Mouse (Mus musculus) hindbrain, embryonic 16.5 days (tissue): ENCODE data around the gene Plau. TPM values are rescaled to one million over a fixed set of nuclear protein-coding genes. Genes with fewer than 3 reads are reported as not detected.
A peak's percentile ranks its signal among the peaks of the same experiment; 100 is the strongest.

ENCODE experiments used
- ATAC-seq: fragments of 200-750 bp; cut with Nextera tagmentation; 2 replicates; pipeline ENCODE4 v1.8.0; 2017; ENCODE audit warnings: moderate TSS enrichment, moderate library complexity
- H3K27ac ChIP-seq: fragments of 300-500 bp; sonication (generic); 2 replicates; pipeline ENCODE4 v1.5.1; 2014; ENCODE audit warnings: low read depth, mild to moderate bottlenecking, control low read depth, low read length, moderate library complexity
- H3K27me3 ChIP-seq: fragments of 300-500 bp; sonication (generic); replicated peaks from 2 replicates; pipeline ENCODE4 v1.6.1; 2014; ENCODE audit warnings: low read length; ENCODE audit not compliant: control insufficient read depth, insufficient read depth
- H3K36me3 ChIP-seq: fragments of 300-500 bp; sonication (generic); 2 replicates; pipeline ENCODE4 v1.6.1; 2014; ENCODE audit warnings: mild to moderate bottlenecking, low read length, moderate library complexity, mixed read lengths; ENCODE audit not compliant: control insufficient read depth, insufficient read depth
- H3K4me1 ChIP-seq: fragments of 300-500 bp; sonication (generic); 2 replicates; pipeline ENCODE4 v1.6.1; 2014; ENCODE audit warnings: low read depth, low read length; ENCODE audit not compliant: control insufficient read depth, insufficient read depth
- H3K4me2 ChIP-seq: fragments of 300-500 bp; sonication (generic); 2 replicates; pipeline ENCODE4 v1.6.1; 2014; ENCODE audit warnings: mild to moderate bottlenecking, low read length, control low read depth, moderate library complexity
- H3K4me3 ChIP-seq: fragments of 300-500 bp; sonication (generic); 2 replicates; pipeline ENCODE4 v1.5.1; 2014; ENCODE audit warnings: mild to moderate bottlenecking, low read length, control low read depth, moderate library complexity
- H3K9ac ChIP-seq: fragments of 300-500 bp; sonication (generic); 2 replicates; pipeline ENCODE4 v1.6.1; 2014; ENCODE audit warnings: low read depth, mild to moderate bottlenecking, control low read depth, low read length, moderate library complexity
- H3K9me3 ChIP-seq: fragments of 300-500 bp; sonication (generic); 2 replicates; pipeline ENCODE4 v1.6.1; 2014; ENCODE audit warnings: mild to moderate bottlenecking, low read length, moderate library complexity; ENCODE audit not compliant: control insufficient read depth
- WGBS: fragments of 180-500 bp; shearing (Covaris S2); extraction: QIAGEN DNeasy Blood & Tissue Kit; methylation state at CpG from one replicate; pipeline ENCODE4 v1.1.7; 2014; 5-methylcytosine and 5-hydroxymethylcytosine counted together
- polyA plus RNA-seq: library from polyadenylated mRNA; unstranded; fragments of >200 nt; fragmentation: Nextera tagmentation; extraction: Ambion mirVana; gene quantifications from 2 replicates; pipeline ENCODE4 v1.2.1, GENCODE M21; 2015

Plau gene
- 0.17 and 0.56 TPM in 2 replicates for polyA plus RNA-seq

DNA sequence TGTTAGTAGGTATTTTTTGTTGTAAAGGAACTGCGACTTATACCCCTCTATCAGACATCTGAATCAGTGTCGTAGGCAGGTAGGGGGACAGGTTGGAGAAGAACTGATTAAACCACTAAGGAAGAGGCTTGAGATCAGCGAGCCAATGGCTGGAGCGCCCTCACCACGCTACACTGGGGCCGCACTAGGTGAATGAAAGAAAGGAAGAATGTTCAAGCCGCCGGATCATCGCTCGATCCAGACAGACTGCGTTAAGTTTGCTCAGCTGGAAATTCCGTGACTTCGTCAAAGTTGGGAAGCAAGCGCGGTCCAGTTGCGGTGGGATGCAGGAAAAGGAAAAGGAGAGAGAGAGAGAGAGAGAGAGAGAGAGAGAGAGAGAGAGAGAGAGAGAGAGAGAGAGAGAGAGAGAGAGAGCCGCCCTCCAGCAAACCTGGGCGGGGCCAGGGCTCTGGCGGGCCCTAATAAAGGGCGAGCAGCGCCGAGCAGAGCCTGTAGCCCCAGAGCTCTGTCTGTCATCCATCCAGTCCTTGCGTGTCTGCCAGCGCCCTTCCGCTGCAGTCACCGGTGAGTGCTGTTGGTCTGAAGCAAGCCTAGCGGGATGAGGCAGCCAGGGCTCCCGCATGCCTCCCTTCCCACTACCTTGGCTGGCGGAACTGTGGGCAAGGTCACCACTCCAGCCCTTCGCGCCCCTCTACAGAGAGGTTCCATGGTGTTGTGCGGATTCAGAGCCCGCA lies at the start of gene Plau:
Plau (plus strand) TSS at position 490 of the 734 bp plus-strand sequence.
- Histone ChIP-seq H3K4me3 (peak within 1 kb of the TSS; percentile 45), H3K27me3 (no peaks in the 10 kb centered on the region), H3K9ac (peak within 1 kb of the TSS; percentile 55), H3K4me2 (peak within 1 kb of the TSS; percentile 82), H3K9me3 (no peaks in the 10 kb centered on the region), H3K4me1 (peaks cover 3% of the 10 kb centered on the region; the same call in 1 of the 2 replicates), H3K36me3 (no peaks in the 10 kb centered on the region), H3K27ac (no peak within 1 kb of the TSS)
- peak; percentile 91 for ATAC-seq
- under 1% methylated on average over 30 of the region's 33 CpGs for WGBS

DNA sequence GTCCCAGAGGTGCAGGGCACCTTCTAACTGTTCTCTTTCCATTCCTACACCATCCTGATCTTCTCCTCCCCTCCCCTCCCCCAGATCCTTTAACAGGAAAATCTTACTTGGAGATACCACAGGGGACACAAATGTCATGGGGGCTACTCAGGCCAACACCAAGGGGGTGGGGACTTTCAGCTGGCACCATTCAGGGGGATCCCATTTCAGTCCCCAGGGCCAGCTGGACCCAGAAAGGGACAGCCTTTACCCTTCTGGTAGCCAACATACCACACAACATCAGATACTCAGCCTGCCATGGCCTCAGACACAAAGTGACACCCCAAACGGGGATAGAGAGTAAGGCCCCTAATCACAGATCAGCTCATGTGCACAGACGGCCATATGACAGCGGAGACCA lies 48.3 kb upstream of the Plau start:
- no peak overlapping the region for H3K27ac ChIP-seq
- peaks cover 8% of the 10 kb centered on the region; the same call in 1 of the 2 replicates for H3K36me3 ChIP-seq
- 83% methylated on average over 3 of the region's 3 CpGs for WGBS
- ATAC-seq = no peak
- H3K9me3 ChIP-seq = no peaks in the 10 kb centered on the region
- H3K4me2 ChIP-seq = no peak overlapping the region
- H3K4me3 ChIP-seq = no peak overlapping the region
- peaks cover 15% of the 10 kb centered on the region for H3K4me1 ChIP-seq
- H3K9ac ChIP-seq = no peak overlapping the region
- H3K27me3 ChIP-seq = no peaks in the 10 kb centered on the region

DNA sequence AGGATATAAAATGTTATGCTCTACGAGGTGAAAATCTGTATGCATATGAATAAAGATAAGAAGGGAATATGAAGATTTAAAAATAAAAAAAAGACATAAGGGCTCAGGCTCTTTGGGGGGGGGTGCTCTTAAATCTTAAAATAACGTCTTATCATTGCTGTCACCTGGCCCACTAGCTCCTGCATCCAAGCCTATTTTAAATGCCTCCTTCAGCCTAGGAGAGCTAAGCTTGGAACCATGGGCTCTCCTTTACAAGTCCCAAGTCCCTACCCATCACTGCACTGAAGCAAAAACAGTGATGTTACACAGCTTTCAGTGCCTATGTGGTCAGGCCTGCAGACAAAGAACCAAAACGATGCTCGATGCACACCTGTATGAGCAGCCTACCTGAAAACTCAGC lies 46.9 kb upstream of the Plau start:
- no peak for ATAC-seq
- Histone ChIP-seq H3K4me1 (peaks cover 18% of the 10 kb centered on the region), H3K27me3 (no peaks in the 10 kb centered on the region), H3K4me2 (no peak overlapping the region), H3K9me3 (no peaks in the 10 kb centered on the region), H3K4me3 (no peak overlapping the region), H3K27ac (no peak overlapping the region), H3K9ac (no peak overlapping the region), H3K36me3 (peaks cover 8% of the 10 kb centered on the region; the same call in 1 of the 2 replicates)
- WGBS = 95% methylated on average over 4 of the region's 4 CpGs

DNA sequence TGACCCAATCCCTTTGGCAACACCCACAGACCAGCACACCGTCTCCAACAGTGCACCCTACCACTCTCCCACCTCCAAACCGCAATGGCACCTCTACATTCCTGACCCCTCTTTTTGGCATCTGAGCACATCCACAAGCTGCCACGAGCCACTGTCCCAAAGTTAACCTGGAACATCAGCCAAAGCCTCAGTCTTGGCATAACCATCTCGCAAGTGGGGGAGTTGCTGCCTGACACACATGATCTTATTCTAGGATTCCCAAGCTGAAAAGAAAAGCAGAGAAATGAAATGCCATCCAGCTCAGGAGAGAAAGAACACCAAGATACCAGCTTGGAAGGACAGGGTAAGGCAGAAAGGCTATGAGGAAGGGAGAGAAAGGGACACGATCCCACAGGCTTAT lies 46.0 kb upstream of the Plau start:
- Histone ChIP-seq H3K36me3 (0 out of 2 replicates have a peak, but pooled peaks cover 6% of the 10 kb centered on the region), H3K4me1 (peaks cover 19% of the 10 kb centered on the region), H3K27ac (no peak overlapping the region), H3K4me3 (no peak overlapping the region), H3K9me3 (no peaks in the 10 kb centered on the region), H3K9ac (no peak overlapping the region), H3K4me2 (no peak overlapping the region), H3K27me3 (no peaks in the 10 kb centered on the region)
- over 99% methylated on average over 5 of the region's 5 CpGs for WGBS
- no peak for ATAC-seq

DNA sequence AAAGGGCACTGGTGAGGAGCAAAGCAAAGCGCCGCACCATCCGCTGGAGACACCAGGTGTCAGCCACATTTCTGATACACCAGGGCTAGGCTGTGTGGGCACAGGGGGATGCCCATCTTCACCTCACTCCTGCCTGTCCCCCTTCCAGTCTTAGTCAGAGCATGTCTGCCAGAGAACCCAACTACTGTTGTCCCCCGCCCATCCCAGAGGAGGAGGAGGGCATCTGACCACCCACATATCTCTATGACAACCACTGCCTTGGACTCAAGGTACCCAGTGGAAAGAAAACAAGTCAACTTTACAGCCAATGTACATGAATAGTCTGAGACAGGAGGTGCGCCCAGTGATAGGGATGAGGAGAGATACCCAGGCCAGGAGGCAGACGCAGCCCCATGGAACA lies 45.5 kb upstream of the Plau start:
- H3K27ac ChIP-seq = no peak overlapping the region
- H3K27me3 ChIP-seq = no peaks in the 10 kb centered on the region
- no peak overlapping the region for H3K9ac ChIP-seq
- H3K4me1 ChIP-seq = peaks cover 22% of the 10 kb centered on the region
- 0 out of 2 replicates have a peak, but pooled peaks cover 6% of the 10 kb centered on the region for H3K36me3 ChIP-seq
- WGBS = 89% methylated on average over 6 of the region's 6 CpGs
- H3K9me3 ChIP-seq = no peaks in the 10 kb centered on the region
- no peak overlapping the region for H3K4me2 ChIP-seq
- no peak for ATAC-seq
- no peak overlapping the region for H3K4me3 ChIP-seq

DNA sequence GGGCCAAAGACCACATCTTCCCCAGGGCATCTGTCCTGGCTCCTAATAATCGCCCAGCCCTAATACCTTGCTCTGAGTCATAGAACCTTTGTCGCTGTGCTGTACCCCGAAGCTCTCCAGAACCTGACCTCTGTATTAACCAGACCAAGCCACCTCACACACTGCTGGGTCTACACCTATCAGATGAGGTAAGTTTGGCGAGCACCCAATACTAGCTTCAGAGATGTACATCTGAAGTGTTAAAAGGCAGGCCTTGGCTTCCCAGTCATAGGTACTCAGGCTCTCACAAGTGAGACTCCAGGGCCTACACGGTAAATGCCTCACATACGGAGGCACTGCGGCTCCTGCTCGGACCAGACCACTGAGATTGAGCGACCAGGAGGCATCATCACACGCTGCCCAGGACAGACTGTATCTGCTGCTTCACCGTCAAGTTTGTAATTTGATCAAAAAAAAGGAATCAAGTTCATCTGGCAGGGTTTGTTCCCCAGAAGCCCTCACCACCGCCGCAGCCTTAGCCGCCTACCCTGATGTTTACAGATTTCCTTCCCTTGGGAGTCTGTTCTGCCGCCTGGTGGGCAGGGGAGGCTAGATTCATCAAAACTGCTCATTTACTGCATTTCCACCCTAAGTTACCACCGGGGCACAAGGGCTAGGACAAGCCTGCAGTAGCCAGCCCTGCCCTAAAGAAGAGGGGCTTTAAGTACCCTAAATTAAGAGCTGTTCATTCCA lies 44.8 kb upstream of the Plau start:
- WGBS = 78% methylated on average over 16 of the region's 16 CpGs
- Histone ChIP-seq H3K4me3 (peak overlapping the region; percentile 6; the same call in 1 of the 2 replicates), H3K4me2 (peak overlapping the region; percentile 79), H3K27ac (no peak overlapping the region), H3K36me3 (0 out of 2 replicates have a peak, but pooled peaks cover 6% of the 10 kb centered on the region), H3K4me1 (peaks cover 22% of the 10 kb centered on the region), H3K9ac (no peak overlapping the region), H3K27me3 (no peaks in the 10 kb centered on the region), H3K9me3 (no peaks in the 10 kb centered on the region)
- ATAC-seq = no peak

DNA sequence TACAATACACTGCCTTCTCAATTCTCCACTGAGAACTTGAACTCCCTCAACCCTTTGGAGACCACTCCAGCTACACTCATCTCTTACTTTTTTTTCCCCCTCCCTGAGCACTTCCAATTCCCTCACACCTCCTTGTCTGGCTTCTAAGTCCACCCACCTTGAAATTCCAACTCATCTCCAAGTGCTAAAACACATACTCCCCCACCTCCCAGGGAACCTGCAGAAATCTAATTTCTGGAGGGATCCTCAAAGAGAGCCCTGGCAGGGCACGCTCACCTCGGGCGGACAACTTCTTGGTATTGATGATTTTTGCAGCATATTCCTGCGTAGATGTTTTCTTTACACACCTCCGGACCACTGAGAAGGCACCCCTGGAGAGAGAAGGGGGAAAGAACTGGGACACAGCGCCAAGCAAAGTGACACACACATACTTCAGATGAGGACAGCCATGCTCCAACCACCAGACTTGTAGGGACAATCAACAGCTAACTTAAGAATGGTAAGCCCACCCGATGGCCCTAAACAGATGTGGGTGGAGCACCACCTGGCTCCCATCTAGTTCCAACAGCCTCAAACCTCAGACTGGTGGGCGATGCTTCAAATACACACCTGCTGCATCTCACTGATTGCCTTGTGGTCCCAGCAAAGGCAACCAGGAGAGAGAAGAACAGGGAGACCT lies 44.1 kb upstream of the Plau start:
- no peaks in the 10 kb centered on the region for H3K9me3 ChIP-seq
- H3K4me3 ChIP-seq = peak overlapping the region; percentile 80
- peak overlapping the region; percentile 79 for H3K4me2 ChIP-seq
- 0 out of 2 replicates have a peak, but pooled peaks cover 6% of the 10 kb centered on the region for H3K36me3 ChIP-seq
- 66% methylated on average over 8 of the region's 8 CpGs for WGBS
- ATAC-seq = no peak
- peak overlapping the region; percentile 86 for H3K9ac ChIP-seq
- H3K27ac ChIP-seq = no peak overlapping the region; the same call in 1 of the 2 replicates
- H3K4me1 ChIP-seq = peaks cover 22% of the 10 kb centered on the region
- no peaks in the 10 kb centered on the region for H3K27me3 ChIP-seq

DNA sequence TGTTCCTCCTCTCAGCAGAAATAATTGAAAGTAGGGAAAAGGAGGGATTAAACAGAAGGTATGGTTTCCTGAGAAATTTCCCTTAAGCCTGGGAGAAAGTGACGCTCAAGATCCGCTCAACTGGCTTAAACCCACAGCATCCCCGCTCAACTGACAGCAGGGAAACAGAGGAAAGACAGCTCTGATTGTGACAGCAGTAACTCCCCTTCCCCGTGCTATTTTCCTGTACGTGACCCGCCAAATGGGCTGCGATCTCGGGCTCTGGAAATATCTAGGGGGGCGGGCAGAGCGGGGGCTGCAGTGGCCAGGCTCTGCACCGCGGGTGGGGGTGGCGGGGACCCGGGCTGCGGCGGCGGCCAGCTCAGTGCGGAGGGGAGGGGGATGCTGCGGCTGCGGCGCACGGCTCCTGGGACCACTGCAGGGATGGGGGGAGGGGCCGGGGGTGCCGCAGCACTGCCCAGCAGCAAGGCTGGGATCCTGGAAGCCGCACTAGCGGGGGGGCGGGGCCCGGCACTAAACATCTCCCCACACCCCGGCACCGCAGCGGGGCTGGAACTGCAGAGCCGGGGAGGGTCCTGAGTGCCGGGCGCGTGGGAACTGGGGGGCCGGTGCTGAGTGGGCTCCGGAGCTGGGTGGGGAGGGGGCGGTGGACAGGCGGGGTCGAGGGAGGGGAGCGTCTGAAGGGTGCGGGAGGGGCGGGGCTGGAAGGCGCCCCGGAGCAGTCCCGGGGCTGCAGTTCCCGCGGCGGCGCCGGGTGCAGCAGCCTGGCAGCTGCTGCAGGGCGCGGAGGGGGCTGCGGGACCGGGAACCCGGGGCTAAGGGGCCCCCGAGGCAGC lies 43.3 kb upstream of the Plau start:
- Histone ChIP-seq H3K4me2 (peak overlapping the region; percentile 79), H3K9me3 (no peaks in the 10 kb centered on the region), H3K27me3 (no peaks in the 10 kb centered on the region), H3K4me1 (peaks cover 22% of the 10 kb centered on the region), H3K4me3 (peak overlapping the region; percentile 80), H3K9ac (peak overlapping the region; percentile 86), H3K27ac (peak overlapping the region; percentile 83), H3K36me3 (0 out of 2 replicates have a peak, but pooled peaks cover 6% of the 10 kb centered on the region)
- ATAC-seq = peak; percentile 63
- WGBS = under 1% methylated on average over 38 of the region's 57 CpGs
